Mouse (Mus musculus): ENCODE data around the gene Rapgef1.

DNA sequence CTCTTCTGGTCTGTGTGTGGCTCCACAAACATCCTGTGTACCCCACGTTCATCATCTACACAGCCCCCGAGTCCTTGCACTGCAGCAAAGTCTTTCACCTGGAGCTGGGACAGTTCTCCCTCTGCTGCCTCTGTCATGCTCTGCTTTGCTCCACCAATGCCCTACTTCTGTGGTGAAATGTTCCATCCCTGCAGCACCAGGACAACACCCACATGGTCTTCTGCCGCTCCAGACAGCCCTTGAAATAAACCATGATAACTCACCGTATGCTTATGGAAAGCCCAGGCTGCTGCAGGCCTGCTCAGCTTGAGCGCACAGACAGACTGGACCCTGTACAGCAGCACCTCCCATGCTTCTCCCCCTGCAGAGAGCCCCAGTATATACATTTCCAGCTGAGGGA is 94.6 kb downstream of the Rapgef1 start:
- no peak for TF ChIP-seq TAL1 (IDR thresholded peaks at IDR 0.05; ENCODE audit: low read length)
- no peak for TF ChIP-seq GATA1 (IDR thresholded peaks at IDR 0.05; ENCODE audit: low read length)
